Mouse (Mus musculus) CD4-positive, CD25-positive, alpha-beta regulatory T cell, adult 4 months (primary cell): ENCODE data around the gene Uap1l1. TPM values are rescaled to one million over a fixed set of nuclear protein-coding genes. Genes with fewer than 3 reads are reported as not detected.
"Not testable (repeated sequence)": the region's sequence is repeated elsewhere in the genome, so short reads cannot be mapped to it uniquely, and the experiment has no call there.

Experiments
- ATAC-seq: one replicate; pipeline ENCODE4 v1.8.0; 2017
- polyA plus RNA-seq, 2 experiments: library from polyadenylated mRNA; unstranded; fragments of 100-300 nt; shearing (Covaris generic); gene quantifications; one replicate each; pipeline ENCODE4 v1.2.1; 2017

Gene Uap1l1
- polyA plus RNA-seq = 10 to 100 TPM; 18.0 to 18.8 TPM

GRCm38 (mm10) chr2:25365091-25365761 is at the start of gene Uap1l1:
Gene Uap1l1 (minus strand): TSS chr2:25365682.
- ATAC-seq = peak; percentile 86

DNA sequence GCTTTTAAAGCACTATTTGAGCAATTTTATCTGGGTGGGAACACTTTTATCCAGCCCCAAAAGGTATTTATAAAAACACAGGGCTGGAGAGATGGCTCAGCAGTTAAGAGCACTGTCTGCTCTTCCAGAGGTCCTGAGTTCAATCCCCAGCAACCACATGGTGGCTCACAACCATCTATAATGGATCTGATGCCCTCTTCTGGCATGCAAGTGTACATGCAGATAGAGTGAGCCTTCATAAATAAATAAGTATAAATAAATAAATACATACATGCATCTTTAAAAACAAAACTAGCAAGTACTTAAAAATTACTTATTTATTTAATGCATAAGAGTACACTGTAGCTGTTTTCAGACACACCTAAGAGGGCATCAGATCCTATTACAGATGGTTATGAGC is 48.0 kb upstream of the Uap1l1 start:
- ATAC-seq = not testable (repeated sequence)

DNA sequence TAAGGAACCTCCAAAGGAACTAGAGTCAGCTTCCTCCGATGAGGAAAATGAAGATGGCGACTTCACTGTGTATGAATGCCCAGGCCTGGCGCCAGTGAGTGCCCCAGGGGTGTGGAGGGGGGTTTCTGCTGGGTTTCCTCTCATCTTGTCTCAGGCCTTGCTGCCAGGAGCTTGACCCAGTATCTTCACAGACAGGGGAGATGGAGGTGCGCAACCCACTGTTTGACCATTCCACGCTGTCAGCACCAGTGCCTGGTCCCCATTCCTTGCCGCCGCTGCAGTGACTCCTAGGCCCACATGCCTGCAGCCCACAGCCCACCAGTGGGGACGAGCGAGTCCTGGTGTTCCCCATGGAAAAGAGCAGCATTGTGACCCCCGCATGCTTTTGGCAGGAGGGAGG is 43.4 kb upstream of the Uap1l1 start:
- no peak for ATAC-seq

- ATAC-seq = no peak
Measured at GRCm38 (mm10) chr2:25403994-25404393, 38.5 kb upstream of the Uap1l1 start.

GRCm38 (mm10) chr2:25402972-25403601 is 37.6 kb upstream of the Uap1l1 start:
- no peak for ATAC-seq

- ATAC-seq = peak; percentile 61
Measured at GRCm38 (mm10) chr2:25402377-25402971, 37.0 kb upstream of the Uap1l1 start.

DNA sequence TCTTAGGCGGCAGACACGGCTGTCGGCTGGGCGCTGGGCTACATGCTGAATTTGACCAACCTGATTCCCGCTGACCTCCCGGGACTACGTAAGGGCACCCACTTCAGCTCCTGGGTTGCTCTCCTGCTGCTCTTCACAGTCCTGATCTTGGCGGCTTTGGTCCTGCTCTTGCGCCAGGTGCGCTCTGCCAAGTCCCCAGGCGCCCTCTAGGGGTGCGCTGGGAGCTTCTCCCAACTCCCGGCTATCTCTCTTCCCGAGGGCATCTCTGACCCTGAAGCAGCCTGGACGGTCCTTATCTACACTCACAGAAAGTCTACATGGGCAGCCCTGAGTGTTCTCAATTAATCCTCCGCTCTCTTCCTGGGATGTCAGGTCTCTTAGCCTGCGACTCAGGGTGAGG is 35.3 kb upstream of the Uap1l1 start:
- ATAC-seq = no peak

GRCm38 (mm10) chr2:25400291-25400690 is 34.8 kb upstream of the Uap1l1 start:
- ATAC-seq = no peak

DNA sequence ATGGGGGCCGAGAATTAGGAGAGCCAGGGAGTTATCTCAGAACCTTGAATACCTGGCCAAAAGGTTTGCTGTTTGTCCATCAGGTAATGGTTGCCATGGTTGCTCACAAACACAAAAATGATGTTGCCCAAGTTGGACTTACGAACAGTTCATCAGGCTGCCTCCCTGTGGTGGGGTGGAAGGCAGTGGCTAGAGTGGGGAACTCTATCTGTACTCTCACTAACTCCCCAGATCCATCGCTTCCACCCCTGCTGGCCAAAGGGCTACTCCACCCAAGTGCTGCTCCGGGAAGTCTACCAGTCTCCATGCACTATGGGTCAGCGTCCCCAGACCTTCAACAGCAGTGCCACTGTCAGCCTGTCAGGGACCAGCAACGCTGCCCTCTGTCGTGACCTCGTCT is 33.6 kb upstream of the Uap1l1 start, which contains the start of gene Npdc1:
TSS of gene Npdc1 (plus strand) at position 301 of the 400 bp plus-strand sequence.
- ATAC-seq = no peak

DNA sequence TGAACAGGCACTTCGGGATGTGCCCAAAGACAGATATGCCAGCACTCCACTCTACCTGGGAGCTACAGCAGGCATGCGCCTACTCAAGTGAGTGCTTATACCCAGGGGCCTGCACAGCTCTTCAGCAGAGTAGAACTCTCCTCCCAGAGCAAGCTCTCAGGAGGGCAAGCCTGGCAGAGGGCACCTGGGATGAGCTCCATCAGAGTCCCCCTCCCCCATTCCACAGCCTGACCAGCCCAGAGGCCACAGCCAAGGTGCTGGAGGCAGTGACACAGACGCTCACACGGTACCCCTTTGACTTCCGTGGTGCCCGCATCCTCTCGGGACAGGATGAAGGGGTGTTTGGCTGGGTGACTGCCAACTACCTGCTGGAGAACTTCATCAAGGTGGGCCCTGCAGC is 32.6 kb upstream of the Uap1l1 start:
- no peak for ATAC-seq

DNA sequence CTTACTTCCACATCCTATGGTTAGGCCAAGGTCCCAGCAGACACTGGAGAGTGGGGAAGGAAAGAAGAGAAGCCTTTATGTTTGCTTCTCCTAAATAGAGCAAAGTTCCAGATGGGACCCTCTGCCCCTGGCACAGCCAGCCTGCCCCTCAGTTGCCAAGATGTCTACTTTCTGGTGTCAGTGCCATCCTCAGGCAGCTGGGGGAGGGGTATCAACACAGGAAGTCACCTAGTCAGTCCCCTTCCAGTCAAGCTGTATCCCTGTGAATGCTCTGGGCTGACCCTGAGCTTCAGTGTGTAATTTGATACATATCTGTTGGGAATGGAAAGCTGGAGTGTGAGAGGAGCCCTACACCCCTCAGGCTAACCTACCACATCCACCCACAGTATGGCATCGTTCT is 31.5 kb upstream of the Uap1l1 start:
- no peak for ATAC-seq

- no peak for ATAC-seq
Measured at GRCm38 (mm10) chr2:25396597-25396983, 31.1 kb upstream of the Uap1l1 start.

DNA sequence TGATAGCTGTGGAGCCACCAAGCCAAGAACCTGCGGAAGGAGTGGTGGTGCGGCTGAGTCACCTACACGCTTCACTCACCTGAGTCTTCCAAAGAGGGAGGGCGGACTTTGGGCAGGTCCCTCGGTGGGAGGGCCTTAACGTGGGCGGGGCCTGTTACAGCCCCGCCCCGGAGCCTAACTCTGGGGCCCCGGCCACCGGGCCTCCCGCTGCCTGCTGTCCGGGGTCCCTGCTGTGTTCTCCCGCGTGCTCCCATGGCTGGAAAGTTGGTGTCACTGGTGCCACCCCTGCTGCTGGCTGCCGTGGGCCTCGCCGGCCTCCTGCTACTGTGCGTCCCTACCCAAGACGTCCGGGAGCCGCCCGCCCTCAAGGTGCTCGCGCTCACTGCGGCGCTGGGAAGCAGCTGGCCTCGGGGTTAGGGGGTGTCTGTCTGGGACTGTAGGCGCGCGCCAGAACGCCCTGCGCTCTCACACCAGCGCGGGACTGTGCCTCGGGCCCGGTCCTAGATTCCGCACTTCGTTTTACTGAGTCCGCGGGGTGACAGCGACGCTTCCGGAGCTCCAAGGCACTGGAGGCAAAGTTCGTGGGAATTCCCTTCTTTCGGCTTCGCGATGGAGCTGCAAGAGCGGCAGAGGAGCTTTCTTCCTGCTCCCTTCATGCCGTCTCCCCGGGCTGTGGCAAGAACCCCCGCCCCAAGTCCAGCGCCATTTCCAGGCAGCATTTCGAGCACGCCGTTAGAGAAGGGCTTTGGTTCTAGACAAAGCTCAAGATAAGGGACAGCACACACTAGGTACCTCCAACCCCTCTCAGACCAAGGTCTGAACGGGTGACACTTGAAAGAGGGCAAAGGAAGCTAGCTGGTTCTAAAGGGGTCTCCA is 30.5 kb upstream of the Uap1l1 start, which contains the start of gene Entpd2:
TSS of gene Entpd2 (plus strand) at position 154 of the 876 bp plus-strand sequence.
- ATAC-seq = no peak

DNA sequence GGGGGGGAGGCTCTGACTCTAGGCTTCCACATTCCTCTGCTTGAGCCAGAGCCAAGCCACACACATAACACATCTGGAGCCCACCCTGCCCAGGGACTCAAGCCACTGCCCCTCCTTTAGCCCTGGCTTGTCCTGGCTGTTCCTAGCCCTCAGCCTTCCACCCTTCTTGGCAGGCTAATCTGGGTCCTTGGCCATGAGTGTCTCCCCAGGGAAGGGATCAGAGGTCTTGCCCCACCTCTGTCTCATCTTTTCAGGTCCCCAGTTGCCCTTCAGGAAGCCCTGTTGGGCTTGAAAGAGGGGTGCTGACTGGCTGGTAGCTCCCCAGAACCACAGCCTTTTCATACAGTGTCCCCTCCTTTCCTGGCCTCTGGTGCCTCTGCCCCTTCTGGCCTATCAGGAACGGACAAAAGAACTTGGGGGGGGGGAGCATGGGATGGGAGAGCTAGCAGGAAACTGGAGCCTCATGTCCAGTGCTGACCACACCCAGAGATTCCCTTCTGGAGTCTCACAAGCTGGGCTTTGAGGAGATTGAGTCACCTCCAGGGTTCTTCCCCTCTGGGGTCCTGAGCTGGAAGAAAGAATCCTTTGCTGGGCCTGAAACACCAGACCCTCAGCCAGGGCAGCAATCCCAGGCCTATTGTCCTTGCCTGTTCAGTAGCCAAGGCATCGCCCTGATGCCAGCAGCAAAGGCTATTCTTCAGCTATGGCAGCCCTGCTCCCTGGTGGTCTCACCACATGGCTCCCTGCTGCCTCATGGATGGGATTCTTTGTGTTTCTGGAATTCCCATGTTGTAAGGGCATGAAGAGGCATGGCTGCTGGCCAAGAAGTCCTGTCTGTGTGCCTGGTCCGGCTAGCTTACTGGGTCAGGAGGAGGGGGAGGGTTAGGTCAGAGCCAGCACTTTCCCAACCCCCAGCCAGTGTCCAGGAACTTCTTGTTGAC is 29.1 kb upstream of the Uap1l1 start:
- ATAC-seq = no peak

DNA sequence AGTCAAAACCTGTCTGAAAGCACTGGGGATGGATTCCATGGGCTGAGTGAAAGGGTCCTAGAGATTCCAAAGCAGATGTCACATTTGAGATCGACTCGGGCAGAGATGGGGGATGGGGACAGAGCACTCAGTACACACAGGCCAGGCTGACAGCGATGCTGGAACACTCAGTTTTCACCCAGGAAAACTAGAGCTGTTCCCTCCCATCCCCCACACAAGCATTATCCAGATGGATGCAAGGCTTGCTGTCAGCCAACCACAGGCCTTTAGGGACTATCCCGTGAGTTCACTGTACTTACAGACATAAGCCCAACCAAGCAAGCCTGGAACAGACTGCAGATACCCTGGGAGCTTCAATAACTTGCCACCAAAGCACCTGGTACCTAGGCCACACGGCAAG is 25.8 kb upstream of the Uap1l1 start:
- ATAC-seq = no peak

DNA sequence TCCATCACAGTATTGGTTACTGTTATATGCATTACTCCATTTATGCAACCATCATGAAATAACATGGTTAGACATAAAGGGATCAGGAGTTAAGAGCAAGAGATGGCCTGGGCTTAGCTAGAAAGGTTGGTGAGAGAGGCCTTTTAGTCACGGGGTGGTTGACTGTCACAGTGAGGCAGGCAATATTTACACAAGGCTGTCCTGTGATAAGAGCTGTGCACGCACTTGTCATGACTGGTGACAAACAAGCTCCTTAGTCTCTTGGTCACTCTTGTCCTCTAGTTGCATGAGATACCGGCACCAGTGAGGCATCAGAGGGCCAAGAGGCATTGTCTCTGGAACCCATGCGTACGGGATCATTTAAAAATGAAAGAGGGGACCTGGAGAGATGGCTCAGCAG is 19.0 kb upstream of the Uap1l1 start:
- no peak for ATAC-seq

DNA sequence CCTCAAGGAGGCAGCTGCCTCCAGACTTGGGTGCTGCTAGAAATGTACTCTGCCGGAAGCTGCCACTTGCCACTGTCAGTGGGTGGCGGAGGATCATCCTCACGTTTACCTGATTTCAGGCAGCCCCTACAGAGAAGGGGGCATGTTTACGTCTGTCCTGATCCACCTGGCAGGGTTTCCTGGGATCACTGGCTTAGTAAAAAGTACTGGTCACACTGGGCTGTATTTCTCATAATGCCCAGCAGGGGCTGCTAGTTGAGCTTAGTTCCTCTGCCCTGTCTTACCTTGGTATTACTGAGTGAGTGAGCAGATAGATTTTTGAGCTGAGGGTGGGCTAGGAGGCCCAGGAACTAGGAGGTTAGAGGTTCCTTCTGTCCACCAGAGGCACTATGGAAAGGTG is 11.1 kb upstream of the Uap1l1 start:
- no peak for ATAC-seq

GRCm38 (mm10) chr2:25373431-25373830 is 7.9 kb upstream of the Uap1l1 start:
- no peak for ATAC-seq

DNA sequence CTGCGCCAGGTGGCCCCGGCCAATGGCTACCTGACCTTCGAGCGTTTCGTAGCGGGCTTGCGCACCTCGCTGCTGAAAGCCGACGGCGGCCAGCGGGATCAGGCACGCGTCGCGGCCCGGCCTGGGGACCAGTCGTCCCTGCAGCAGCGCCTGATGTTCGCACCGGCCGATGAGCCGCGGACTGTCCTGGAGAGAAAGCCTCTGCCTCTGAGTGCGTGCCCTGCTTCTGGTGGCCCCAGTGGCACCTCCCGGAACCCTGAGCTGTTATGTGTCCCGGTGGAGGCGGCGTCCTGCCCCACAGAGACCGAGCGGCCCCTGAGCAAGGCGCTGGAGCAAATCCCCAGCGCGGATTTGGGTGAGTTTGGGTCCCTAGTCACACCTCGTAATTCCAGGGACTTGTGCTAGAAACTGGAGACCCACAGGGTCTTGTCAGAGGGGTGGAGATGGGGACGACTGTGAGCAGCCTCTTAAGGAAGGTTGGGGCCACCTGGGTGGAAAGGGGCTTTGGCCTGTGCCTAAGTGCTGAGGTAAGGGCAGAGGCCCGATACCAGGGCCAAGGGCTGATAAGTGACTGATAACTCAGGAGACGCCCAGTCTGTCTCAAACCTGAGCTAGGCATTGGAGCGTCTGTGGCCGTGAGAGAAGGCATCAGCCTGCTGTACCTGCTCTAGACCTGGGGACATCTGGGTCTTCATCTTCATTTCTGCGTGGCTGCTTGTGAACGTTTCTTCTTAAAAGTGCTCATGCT is 7.3 kb upstream of the Uap1l1 start:
- ATAC-seq = no peak

DNA sequence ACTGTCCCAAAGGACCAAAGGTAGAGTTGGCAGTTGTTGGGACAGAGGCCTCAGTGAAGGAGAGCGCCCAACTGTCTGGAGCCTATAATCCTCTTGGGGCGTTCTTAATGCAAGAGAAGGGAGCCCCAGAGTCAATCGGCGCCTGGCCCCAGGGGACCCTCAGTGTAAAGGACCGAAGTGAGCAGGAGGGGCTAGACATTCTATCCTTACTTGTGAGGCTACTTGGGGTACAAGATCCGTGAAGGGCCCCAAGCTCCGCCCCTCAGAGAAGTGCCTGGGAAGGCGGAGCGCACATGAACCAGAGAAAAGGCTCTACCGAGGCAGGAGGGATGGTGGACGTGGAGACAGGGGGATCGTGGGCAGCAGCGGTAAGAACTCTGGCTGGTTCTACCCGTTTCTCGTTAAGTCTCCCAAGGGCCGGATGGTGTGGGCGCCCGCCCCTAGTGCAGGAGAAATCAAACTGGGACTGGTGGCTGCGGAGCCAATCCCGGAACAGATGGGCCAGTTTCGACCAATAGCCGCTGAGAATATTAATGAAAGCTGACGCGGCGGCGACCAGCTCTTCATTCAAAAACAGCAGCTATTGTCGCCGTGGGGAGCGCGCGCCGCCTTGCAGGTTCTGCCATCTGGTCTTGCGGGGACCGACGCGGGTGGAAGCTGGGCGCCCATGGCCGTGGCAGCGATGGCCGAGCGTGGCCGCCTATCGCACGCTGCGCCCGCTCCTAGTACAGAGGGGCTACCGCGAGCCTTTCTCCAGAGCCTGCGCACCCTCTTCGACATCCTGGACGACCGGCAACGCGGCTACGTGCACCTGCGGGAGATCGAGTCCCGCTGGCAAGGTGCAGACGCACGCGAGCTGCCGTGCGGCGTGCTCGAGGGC is 6.5 kb upstream of the Uap1l1 start, which contains the start of gene Sapcd2:
TSS of gene Sapcd2 (plus strand) at position 558 of the 880 bp plus-strand sequence.
- ATAC-seq = peak; percentile 99
